Mouse (Mus musculus): ENCODE measurements around the gene Vmn2r39.
"Not testable (repeated sequence)": the region's sequence is repeated elsewhere in the genome, so short reads cannot be mapped to it uniquely, and the experiment has no call there.

Vmn2r39 gene

GRCm38 (mm10) chr7:9030698-9031097 lies at the start of gene Vmn2r39:
Gene Vmn2r39 (minus strand): TSS chr7:9030798.
- not testable (repeated sequence) for DNase-seq (ENCODE audit: low read depth, low spot score)

- not testable (repeated sequence) for DNase-seq (ENCODE audit: low read depth, low spot score)
Observed at GRCm38 (mm10) chr7:9065353-9065752, 34.8 kb upstream of the Vmn2r39 start.

Measured in retina, adult 2 months (tissue).